Mouse (Mus musculus): Measurements from ENCODE around the gene Ppm1f.
"Not testable (repeated sequence)": the region's sequence is repeated elsewhere in the genome, so short reads cannot be mapped to it uniquely, and the experiment has no call there.

Gene Ppm1f

GRCm38 (mm10) chr16:16911641-16912597 is 15.7 kb downstream of the Ppm1f start:
- DNase-seq: peak; percentile 88

GRCm38 (mm10) chr16:16913440-16913839 is 17.2 kb downstream of the Ppm1f start:
- DNase-seq: no peak

GRCm38 (mm10) chr16:16918441-16919117 is 22.3 kb downstream of the Ppm1f start:
- DNase-seq: no peak

GRCm38 (mm10) chr16:16921021-16921435 is 24.8 kb downstream of the Ppm1f start:
- DNase-seq: peak; percentile 58

GRCm38 (mm10) chr16:16924481-16924880 is 28.2 kb downstream of the Ppm1f start:
- DNase-seq: no peak

GRCm38 (mm10) chr16:16926536-16926935 is 30.3 kb downstream of the Ppm1f start:
- DNase-seq: no peak

- not testable (repeated sequence) for DNase-seq
These were observed 32.6 kb downstream of the Ppm1f start for GRCm38 (mm10) chr16:16928908-16929307.

GRCm38 (mm10) chr16:16930326-16930725 is 34.1 kb downstream of the Ppm1f start:
- DNase-seq: no peak

GRCm38 (mm10) chr16:16930810-16931296 is 34.6 kb downstream of the Ppm1f start:
- DNase-seq: no peak

- no peak for DNase-seq
These were observed 43.3 kb downstream of the Ppm1f start for GRCm38 (mm10) chr16:16939543-16939942.

GRCm38 (mm10) chr16:16941078-16941477 is 44.8 kb downstream of the Ppm1f start:
- no peak for DNase-seq

- DNase-seq: no peak
These were observed 62.3 kb downstream of the Ppm1f start for GRCm38 (mm10) chr16:16958575-16958974.

- DNase-seq: no peak
These were observed 63.6 kb downstream of the Ppm1f start for GRCm38 (mm10) chr16:16959907-16960306.

GRCm38 (mm10) chr16:16965149-16965548 is 68.9 kb downstream of the Ppm1f start:
- DNase-seq: no peak

GRCm38 (mm10) chr16:16966290-16966689 is 70.0 kb downstream of the Ppm1f start:
- DNase-seq: no peak

Measured in lung, postnatal 36 days (tissue).